Mouse (Mus musculus) CH12.LX (cell line): ENCODE measurements around the gene Olfr481.

Experiments
- CHD1 ChIP-seq: IDR thresholded peaks from 2 replicates; pipeline ENCODE4 v1.6.1; 2012; ENCODE audit warnings: low read depth, low read length, improper control_type of control experiment, inconsistent platforms
- CTCF ChIP-seq, 2 experiments: IDR thresholded peaks in 1 of 2; conservative IDR thresholded peaks in 1 of 2; 2 replicates each; pipeline ENCODE4 v1.5.1; 2011 to 2012; ENCODE audit warnings: low read depth in 2 of 2, low read length in 2 of 2, improper control_type of control experiment in 1 of 2, inconsistent platforms in 1 of 2, mild to moderate bottlenecking in 1 of 2, moderate library complexity in 1 of 2
- E2F4 ChIP-seq: IDR thresholded peaks from 2 replicates; pipeline ENCODE4 v1.6.1; 2011; ENCODE audit warnings: low read depth, low read length, improper control_type of control experiment; ENCODE audit not compliant: insufficient replicate concordance
- EP300 ChIP-seq: IDR thresholded peaks from 2 replicates; pipeline ENCODE4 v1.6.1; 2011; ENCODE audit warnings: low read length, improper control_type of control experiment
- GABPA ChIP-seq: IDR thresholded peaks from 2 replicates; pipeline ENCODE4 v1.6.1; 2012; ENCODE audit warnings: low read depth, low read length, improper control_type of control experiment, inconsistent platforms; ENCODE audit not compliant: insufficient replicate concordance
- KAT2A ChIP-seq: IDR thresholded peaks from 2 replicates; pipeline ENCODE4 v1.6.1; 2012; ENCODE audit warnings: low read length, improper control_type of control experiment, inconsistent platforms; ENCODE audit not compliant: insufficient replicate concordance
- MXI1 ChIP-seq: IDR thresholded peaks from 2 replicates; pipeline ENCODE4 v1.6.1; 2011; ENCODE audit warnings: mild to moderate bottlenecking, low read depth, low read length, improper control_type of control experiment
- NELFE ChIP-seq: IDR thresholded peaks from 2 replicates; pipeline ENCODE4 v1.6.1; 2011; ENCODE audit warnings: low read depth, low read length, improper control_type of control experiment
- NRF1 ChIP-seq: IDR thresholded peaks from 2 replicates; pipeline ENCODE4 v1.6.1; 2014; ENCODE audit warnings: low read depth, mild to moderate bottlenecking, inconsistent platforms, low read length, improper control_type of control experiment, moderate library complexity
- POLR2A ChIP-seq: IDR thresholded peaks from 2 replicates; pipeline ENCODE4 v1.6.1; 2011; ENCODE audit warnings: low read depth, mild to moderate bottlenecking, improper control_type of control experiment, low read length
- UBTF ChIP-seq: IDR thresholded peaks from 2 replicates; pipeline ENCODE4 v1.6.1; 2012; ENCODE audit warnings: low read depth, mild to moderate bottlenecking, inconsistent platforms, low read length, improper control_type of control experiment, moderate library complexity
- ZKSCAN1 ChIP-seq: IDR thresholded peaks from 2 replicates; pipeline ENCODE4 v1.6.1; 2012; ENCODE audit warnings: low read depth, inconsistent platforms, low read length, improper control_type of control experiment, borderline replicate concordance

- TF ChIP-seq CTCF (conservative IDR thresholded peaks at IDR 0.05 in 1 of 2, IDR thresholded peaks at IDR 0.05 in 1 of 2; ENCODE audit: low read depth in 2 of 2, low read length in 2 of 2) (no peak), NELFE (no peak), GABPA (no peak), POLR2A (no peak), KAT2A (no peak), EP300 (no peak), ZKSCAN1 (no peak), NRF1 (no peak), UBTF (no peak), CHD1 (no peak), E2F4 (no peak), MXI1 (no peak)
Measured at GRCm38 (mm10) chr7:108127349-108127748, 47.7 kb downstream of the Olfr481 start, which contains the start of gene Olfr484.
